Mouse (Mus musculus) frontal cortex, adult (tissue): ENCODE results near the gene Ngp.
"Not testable (repeated sequence)": the region's sequence is repeated elsewhere in the genome, so short reads cannot be mapped to it uniquely, and the experiment has no call there.

ENCODE experiments used
- ATAC-seq: cut with Nextera tagmentation; 2 replicates; pipeline ENCODE4 v1.9.2; 2017; ENCODE audit warnings: mild to moderate bottlenecking, moderate library complexity, mixed read lengths; ENCODE audit not compliant: low TSS enrichment

Ngp gene

DNA sequence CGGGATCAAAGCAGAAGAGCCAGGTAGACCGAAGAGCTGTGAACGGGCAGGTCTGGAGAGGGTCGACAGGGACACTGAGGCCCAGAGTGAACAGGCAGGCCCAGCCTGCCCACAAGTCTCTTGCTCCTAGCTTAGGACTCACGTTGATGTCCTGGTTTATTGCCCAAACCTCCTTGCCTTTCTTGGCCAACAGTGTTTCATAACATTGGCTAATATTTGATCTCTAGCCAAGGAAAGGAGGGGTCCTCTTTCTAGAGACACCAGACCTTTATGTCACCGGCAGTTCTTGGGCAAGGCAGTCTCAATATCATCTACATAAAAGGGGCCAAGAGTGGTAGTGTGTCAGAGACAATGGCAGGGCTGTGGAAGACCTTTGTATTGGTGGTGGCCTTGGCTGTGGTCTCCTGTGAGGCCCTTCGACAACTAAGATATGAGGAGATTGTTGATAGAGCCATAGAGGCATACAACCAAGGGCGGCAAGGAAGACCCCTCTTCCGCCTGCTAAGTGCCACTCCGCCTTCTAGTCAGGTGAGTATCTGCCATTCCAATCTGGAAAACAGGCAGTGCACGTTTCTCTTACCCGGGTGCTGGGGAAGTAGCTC lies at the start of gene Ngp:
Gene Ngp (plus strand): TSS at position 237 of the 602 bp plus-strand sequence.
- ATAC-seq = no peak

DNA sequence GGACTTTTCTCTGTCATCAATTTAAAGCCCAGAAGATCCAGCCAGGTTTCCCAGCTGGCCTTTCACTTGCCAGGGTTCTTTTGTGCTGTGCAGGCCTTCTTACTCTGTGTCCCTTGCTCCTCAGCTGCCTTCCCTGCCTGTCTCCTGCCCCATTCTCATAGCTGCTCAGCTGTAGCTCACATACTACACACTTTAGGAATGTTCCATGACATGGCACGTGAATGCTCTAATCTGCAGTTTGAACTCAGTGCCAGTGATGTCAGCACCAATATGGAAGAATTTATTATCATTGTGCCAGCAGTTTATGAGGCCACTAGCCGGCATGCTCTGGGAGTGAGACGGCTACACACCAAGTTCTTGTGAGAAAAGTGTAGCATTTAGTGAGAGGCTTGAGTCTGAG lies 49.7 kb upstream of the Ngp start:
- ATAC-seq = no peak

DNA sequence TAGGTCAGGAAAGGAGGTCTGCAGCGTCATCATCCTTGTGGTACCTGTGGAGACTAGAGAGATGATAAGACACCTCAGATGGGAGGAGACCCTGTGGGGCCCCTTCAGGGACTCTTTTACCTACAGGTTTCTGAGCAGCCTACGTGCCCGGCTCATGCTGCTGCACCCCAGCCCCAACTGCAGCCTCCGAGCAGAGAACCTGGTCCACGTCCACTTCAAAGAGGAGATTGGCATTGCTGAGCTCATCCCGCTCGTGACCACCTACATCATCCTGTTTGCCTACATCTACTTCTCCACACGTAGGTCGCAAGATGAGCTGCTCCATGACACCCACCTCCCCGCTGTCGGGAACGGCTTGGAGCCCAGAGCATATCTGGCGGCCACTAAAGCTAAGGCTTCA lies 45.7 kb upstream of the Ngp start:
- no peak for ATAC-seq

DNA sequence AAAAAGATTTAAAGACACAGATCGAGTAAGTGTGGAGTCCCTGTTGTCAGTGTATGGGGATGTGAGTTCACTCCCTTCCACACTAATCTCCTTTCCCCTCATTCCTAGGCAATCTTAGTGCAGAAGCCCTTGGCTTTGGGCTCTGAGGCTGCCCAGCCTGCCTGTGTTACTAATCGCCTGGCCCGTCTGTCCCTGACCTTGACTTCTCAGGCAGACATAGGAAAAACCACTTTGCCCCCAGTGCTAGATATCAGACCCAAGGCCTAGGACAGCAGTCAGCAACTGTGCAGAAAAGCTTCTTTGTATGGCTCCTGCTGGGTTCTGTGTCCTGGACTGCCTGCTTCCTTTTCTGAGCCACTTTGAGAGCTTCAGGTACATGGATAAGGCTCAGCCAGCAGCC lies 43.9 kb upstream of the Ngp start:
- no peak for ATAC-seq

DNA sequence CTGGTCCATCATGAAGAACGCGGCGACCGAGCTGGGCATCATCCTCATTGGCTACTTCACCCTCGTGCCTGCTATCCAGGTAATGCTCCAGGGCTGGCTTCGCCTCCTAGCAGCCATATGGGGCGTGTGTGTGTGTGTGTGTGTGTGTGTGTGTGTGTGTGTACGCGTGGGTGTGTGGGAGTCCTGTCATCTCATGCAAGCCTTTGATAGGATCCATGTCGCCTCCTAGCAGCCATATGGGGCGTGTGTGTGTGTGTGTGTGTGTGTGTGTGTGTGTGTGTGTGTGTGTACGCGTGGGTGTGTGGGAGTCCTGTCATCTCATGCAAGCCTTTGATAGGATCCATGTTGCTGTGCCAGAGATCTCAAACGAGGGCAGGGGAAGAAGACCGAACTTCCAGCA lies 41.9 kb upstream of the Ngp start:
- peak; percentile 36 for ATAC-seq

DNA sequence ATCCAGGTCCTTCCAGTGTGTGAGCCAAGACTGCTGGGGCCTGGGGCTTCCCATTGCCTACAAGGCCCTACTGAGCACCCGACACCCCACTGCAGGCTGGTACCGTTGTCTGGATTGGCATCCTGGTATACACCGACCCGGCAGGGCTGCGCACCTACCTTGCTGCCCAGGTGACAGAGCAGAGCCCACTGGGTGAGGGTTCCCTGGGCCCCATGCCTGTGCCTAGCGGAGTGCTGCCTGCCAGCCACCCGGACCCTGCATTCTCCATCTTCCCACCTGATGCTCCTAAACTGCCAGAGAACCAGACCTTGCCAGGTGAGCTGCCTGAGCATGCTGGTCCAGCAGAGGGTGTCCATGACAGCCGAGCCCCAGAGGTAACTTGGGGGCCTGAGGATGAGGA lies 40.2 kb upstream of the Ngp start:
- no peak for ATAC-seq

DNA sequence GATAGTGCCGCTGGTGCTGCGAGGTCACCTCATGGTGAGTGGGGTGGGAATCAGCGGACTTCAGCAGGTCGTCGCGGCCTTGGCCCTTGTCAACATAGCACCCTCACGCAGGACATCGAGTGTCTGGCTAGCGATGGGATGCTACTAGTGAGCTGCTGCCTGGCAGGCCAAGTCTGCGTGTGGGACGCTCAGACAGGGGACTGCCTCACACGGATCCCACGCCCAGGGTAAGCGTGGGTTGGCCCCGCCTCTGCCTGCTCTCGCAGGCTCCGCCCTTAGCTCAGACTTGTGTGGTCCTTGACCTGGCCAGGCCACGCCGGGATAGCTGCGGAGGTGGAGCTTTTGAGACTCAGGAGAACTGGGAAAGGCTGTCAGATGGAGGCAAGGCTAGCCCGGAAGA lies 38.9 kb upstream of the Ngp start:
- no peak for ATAC-seq

DNA sequence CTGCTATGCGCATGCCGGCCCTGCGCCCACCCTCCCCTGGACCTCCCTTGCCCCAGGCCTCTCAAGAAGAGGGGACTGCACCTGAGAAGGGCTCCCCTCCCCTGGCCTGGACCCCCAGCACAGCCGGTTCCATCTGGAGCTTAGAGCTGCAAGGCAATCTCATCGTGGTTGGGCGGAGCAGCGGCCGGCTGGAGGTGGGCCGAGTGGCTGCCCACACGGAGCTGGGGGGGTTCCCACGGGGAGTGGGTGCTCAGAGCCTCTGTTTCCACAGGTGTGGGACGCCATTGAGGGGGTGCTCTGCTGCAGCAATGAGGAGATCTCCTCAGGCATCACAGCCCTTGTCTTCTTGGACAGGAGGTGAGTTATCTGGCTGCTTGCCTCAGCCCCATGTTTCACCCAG lies 38.3 kb upstream of the Ngp start:
- ATAC-seq = no peak

DNA sequence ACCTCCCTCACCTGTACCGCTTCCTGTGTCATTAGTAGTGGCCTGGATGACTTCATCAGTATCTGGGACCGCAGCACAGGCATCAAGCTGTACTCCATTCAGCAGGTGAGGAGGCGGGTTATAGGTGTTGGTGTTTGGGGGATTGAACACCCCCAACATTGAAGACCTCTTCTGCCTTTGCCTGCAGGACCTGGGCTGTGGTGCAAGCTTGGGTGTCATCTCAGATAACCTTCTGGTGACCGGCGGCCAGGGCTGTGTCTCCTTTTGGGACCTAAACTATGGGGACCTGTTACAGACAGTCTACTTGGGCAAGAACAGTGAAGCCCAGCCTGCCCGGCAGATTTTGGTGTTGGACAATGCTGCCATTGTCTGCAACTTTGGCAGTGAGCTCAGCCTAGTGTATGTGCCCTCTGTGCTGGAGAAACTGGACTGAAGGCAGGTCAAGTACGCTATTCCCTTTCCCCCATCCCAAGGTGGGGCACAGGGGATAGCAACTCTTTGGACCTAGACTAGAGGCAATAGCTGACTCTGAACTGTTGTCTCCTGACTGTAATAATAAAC lies 35.1 kb upstream of the Ngp start:
- ATAC-seq = no peak

DNA sequence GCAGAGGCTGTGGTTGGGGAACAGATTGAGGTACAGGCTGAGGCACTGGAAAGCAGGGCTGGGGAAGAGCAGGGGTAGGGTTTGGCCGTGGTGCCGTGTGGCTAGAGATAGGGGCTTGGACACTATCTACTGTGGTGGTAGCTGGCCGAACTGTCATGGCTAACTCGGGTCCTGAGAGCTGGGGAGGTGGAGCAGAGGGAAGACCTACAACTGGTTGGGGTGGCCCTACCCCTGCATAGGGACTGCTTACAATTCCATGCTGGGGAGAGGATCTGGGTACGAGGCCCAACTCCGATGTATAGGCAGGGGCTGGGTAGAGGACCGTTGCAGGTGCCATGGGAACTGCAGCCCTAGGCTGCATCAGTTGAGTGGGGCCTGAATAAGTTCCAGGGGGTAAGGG lies 31.5 kb upstream of the Ngp start:
- ATAC-seq = no peak

DNA sequence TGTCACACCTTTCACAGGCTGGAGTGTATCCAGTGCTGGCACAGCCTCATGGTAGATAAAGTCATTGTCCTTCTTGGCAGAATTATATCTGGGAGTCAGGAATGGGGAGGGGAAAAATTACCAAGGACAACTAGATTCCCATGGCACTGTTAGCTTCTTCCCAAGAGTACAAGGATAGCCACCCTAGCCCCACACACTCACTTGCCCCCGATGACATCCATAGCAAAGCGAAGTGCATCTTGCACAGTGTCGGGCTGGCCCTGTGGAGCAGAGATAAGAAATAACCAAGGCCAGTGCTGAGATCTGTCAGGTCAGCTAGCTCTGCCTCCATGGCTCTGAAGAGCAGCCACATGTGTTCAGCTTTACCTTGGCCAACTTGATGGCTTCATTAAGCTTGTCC lies 28.7 kb upstream of the Ngp start:
- no peak for ATAC-seq

DNA sequence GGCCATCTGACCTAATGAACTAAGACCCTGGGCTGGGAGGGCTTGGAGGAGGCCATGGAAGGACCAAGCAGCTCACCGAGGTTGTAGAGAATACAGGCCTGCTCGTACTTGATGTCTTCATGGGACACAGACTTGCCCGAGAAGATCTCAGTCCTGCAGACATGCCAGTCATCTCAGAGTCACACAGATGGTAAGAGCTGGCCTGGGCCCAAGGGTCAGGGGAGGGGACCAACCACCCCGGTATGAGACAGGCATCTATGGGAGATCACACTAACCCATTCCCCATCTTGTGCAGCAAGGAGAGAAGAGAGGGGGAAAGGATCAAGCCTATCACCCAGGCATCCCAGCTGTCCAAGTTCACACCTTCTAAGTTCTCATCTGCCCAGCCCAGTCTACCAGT lies 26.3 kb upstream of the Ngp start:
- ATAC-seq = no peak

DNA sequence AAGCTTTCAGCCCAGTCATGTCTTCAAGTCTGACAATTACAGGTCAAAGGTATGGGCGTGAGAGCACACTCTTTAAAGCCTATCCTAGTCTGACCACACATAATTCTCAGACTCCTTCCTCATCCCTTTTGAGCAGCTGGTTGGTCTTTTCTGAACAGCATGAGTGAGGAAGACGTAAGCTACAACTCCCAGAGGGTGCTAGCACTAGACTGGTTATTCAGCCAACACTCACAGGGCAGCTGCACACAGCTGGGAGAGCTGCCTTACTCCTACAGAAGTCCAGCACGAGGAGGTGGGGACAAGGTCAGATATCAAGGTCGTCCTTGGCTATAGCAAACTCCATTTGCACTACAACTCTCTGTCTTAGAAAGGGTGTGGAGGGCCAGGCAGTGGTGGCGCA lies 18.9 kb upstream of the Ngp start:
- ATAC-seq = peak; percentile 31; the same call in 1 of the 2 replicates

DNA sequence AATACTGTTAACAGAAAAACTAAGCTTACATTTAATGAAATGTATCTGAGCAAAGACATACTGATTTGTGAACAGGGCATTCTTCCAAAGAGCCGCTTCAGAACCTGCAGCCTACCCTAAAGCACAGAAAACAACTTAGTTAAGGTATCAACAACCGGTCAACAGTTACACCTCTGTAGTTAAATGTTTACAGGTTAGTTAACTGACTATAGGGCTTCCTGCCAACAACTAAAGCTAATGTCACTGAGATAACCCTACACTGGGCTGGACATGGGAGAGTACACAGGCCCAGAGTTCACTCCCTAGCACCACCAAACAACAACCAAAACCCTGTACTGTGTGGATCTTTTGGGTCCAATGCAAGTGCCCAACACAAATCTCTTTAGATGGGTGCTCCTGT lies 16.8 kb upstream of the Ngp start:
- ATAC-seq = no peak

DNA sequence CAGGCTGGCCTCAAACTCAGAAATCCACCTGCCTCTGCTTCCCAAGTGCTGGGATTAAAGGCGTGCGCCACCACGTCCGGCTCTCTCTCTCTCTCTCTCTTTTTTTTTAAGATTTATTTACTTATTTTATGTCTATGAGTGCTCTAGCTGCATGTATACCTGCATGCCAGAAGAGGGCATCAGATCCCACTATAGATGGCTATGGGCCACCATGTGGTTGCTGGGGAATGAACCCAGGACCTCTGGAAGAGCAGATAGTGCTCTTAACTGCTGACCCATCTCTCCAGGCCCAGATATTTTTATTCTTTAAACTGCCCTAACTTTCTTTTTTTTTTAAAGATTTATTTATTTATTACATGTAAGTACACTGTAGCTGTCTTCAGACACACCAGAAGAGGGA lies 16.3 kb upstream of the Ngp start:
- ATAC-seq = not testable (repeated sequence)

DNA sequence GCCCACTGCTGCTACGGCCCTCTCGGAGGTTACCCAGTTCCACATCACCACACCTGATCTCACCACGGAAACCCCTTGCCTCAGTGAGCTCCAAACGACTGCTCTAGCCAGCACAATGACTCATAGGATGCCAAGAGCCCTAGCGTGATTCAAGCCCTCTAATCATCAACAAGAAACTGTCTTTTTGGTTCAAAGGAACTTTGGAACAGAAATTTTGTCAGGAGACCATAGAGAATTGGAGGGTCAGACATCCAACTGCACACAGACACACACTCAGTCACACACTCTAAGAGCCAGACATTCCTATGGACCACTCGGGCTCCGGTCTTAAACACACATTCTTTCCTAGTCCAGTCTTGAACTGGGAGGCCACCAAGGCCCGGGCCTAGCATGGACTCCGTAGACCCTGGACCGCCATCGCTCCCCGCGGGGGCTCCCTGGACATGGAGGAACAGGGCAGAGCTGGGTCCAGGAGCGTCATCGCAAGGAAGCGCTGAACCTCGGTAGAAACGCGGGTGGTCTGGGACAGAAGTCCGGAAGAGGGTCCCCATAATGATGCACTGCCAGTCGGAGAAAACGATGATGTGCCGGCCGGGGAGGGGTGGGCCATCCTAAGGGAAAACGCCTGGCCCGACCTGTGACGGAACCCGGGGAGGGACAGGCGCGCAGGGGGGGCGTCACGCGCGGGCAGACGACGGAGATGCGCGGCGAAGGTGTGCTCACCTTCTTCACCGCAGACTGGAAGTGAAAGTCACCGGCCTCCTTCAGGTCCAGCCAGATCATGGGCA lies 12.0 kb upstream of the Ngp start:
- ATAC-seq = peak; percentile 68

DNA sequence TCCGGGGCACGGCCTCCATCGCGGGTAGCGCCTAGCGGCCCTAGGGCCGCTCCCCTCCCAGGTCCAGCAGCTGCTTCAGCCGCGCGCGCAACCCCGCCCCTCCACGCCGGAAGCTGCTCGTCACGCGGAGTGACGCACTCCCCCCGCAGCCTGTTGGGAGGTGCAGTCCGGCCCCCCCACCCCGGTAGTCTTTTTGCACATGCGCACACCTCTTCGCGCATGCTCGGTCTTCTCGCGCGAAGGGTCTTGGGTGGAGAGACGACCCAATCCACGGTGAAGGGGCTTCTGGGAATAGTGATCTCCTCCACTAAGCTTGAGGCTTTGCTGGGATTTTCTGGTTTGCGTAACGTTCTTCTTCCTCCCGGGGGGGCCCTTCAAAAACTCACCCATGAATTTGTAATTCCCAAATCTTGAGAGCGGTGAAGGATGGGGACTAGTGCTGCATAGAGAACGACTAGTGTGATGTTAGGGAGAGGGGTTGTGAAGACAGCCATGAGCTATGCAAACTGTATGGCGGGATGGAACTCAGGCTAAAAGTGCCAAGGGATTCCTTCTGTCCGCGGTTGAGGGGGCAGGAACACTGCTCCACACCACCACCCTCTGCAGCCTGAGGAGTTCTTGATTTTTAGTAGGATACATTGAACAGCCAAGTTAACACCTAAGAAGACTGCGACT lies 11.3 kb upstream of the Ngp start, which contains the start of gene Ptpn23:
Gene Ptpn23 (minus strand): TSS at position 115 of the 675 bp plus-strand sequence.
- ATAC-seq = peak; percentile 92

DNA sequence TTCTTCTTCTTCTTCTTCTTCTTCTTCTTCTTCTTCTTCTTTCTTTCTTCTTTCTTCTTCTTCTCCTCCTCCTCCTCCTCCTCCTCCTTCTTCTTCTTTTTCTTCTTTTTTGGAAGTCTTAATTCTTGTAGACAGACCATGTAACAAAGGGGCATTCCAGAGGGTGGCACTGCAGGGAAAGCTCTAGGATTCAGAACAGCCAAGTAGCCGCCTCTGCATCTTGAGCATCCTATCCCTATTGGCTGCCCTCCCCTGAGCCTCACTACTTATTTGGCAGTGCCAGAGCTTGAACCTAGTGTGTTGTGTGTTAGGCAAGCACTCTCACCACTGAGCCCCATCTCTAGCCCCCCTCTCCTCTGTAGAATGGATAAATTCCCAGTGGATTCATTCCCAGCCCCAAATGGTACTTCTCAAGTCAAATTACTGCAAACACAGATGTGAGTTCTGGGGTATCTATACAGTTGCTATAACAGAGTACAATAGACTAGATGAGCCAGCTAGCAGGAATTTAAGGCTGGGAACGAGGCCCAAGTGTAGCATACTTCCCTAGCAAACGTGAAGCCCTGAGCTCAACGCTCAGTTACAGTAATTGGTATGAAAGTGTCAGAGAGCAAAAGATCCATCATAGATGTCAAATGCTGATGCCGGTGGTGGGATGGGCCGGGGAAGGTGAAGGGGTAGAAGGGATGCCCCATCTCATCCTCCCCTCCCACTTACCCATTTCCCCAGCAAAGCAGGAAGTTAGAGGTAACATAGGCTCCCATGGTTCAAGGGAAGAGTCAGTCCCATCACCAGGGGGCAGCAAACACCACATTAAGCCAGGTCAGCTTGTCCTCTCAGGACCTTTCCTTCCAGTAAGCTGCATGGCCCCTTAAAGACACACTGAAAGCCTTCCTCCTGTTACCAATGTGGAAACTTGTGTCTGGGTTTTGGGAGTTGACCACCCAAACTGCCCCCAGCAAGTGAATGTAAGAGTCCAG lies 8.3 kb upstream of the Ngp start:
- 0 out of 2 replicates have a peak, but pooled peaks have one; percentile 29 for ATAC-seq

DNA sequence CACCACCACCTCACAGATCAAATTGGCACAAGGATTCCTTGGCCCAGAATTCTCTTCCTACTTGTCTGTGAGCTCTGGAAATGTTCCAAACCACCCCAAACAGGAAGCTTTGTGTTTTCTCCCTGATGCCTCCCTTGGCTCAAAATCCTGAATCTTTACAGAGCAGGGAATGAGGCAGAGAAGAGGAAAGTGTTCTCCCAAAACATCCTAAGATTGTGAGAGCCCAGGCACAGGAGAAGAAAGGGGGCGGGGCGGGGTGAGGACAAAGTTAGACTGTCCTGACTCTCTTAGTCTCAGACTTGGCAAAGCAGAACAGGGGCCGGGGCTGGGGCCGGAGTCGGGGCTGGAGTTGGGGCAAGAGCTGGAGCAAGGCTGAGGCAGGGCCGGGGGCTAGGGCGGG lies 6.6 kb upstream of the Ngp start:
- no peak for ATAC-seq

DNA sequence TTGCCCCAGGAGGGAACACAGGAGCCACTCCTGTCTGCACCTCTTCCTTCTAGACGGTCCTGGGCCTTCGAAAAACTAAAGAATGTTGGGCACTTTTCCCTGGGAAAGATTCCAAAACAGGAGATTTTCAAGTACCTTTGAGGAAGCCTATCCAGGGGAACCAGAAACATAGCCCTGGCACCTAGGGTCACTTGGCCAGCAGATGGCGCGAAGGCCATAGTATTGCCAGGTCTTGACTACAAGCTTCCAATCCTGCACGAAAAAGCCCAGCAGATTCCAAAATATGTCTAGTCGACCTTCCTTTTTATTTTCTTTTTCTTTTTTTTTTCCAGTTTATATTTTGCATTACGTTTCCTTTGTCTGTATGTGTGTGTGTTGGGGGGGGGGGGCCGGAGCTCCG lies 5.8 kb upstream of the Ngp start:
- ATAC-seq = no peak

DNA sequence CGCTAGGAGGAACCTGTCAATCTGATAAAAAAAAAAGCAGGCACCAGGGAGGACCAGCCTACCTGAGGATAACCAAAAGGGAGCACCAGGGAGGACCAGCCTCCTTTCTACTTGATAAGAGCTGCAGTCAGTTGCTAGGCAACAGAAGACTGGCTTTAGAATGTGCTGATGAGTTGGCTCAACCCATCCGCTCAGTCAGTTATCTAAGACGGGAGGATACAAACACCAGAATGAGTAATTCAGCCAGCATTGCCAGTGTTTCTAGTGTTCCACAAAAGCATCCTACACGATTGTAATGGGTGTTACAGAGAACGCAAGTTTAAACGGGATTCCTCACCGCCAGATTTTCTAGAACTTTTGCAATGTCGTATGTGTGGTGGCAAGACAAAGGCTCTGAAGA lies 11.7 kb downstream of the Ngp start:
- ATAC-seq = peak; percentile 98

DNA sequence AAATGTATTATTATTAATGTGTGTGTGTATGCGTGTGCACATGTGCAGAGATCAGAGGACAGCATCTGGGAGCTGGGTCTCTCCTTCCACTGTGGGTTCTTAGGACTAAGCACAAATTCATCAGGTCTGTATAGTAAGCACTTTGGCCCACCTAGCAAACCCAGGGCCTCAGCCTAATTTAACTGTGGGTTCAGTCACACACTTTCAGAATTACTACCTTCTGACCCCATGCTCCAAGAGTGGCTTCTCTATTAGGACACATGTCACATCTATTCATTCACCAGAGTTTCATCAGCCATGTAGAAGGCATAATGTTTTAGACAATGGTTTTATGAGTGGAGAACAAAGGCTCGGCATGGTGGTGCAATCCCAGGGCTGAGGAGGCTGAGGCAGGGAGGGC lies 13.5 kb downstream of the Ngp start:
- no peak for ATAC-seq
